ENCODE assay signal across 31 mouse cellular contexts in genomic region chr5:85729613-85730012, GRCm38 (mm10).
"Had no signal": no experiment of that assay in that cellular context is flagged by ENCODE, and none has a peak within 500 bp of the region (broad histone marks: within the 10 kb centered on the region; RNA-seq: fewer than 3 reads in every experiment).

No protein-coding gene starts in this region.

- H3K9me3 ChIP-seq: limb, embryonic 13.5 days; limb, embryonic 15.5 days; liver, embryonic 12.5 days; liver, embryonic 13.5 days; liver, embryonic 15.5 days; lung, embryonic 15.5 days; megakaryocyte, embryonic 14.5 days; midbrain, embryonic 10.5 days; midbrain, embryonic 12.5 days; midbrain, embryonic 13.5 days; midbrain, embryonic 15.5 days; neural tube, embryonic 12.5 days; neural tube, embryonic 13.5 days had no signal

- H3K27me3 ChIP-seq: limb, embryonic 15.5 days; liver, embryonic 12.5 days; liver, embryonic 13.5 days; liver, embryonic 15.5 days; lung, embryonic 15.5 days; megakaryocyte, embryonic 14.5 days; midbrain, embryonic 12.5 days; midbrain, embryonic 13.5 days; midbrain, embryonic 15.5 days; neural tube, embryonic 12.5 days; neural tube, embryonic 13.5 days had no signal

- H3K4me2 ChIP-seq: limb, embryonic 13.5 days; limb, embryonic 15.5 days; liver, embryonic 11.5 days; liver, embryonic 12.5 days; liver, embryonic 13.5 days; liver, embryonic 15.5 days; lung, embryonic 14.5 days; lung, embryonic 15.5 days; midbrain, embryonic 12.5 days; midbrain, embryonic 13.5 days; midbrain, embryonic 15.5 days; neural tube, embryonic 12.5 days; neural tube, embryonic 13.5 days had no signal

- H3K36me3 ChIP-seq: limb, embryonic 13.5 days; limb, embryonic 15.5 days; liver, embryonic 12.5 days; liver, embryonic 13.5 days; liver, embryonic 15.5 days; lung, embryonic 15.5 days; midbrain, embryonic 10.5 days; midbrain, embryonic 12.5 days; midbrain, embryonic 13.5 days; midbrain, embryonic 15.5 days; neural tube, embryonic 12.5 days; neural tube, embryonic 13.5 days had no signal

- H3K9ac ChIP-seq: limb, embryonic 13.5 days; limb, embryonic 15.5 days; liver, embryonic 12.5 days; liver, embryonic 13.5 days; liver, embryonic 14.5 days; liver, embryonic 15.5 days; liver, postnatal 0 days; lung, embryonic 14.5 days; lung, embryonic 15.5 days; midbrain, embryonic 12.5 days; midbrain, embryonic 13.5 days; midbrain, embryonic 15.5 days; neural tube, embryonic 12.5 days; neural tube, embryonic 13.5 days had no signal

- H3K27ac ChIP-seq: left cerebral cortex, adult 2 months; limb, embryonic 13.5 days; limb, embryonic 15.5 days; liver, embryonic 12.5 days; liver, embryonic 13.5 days; liver, embryonic 14.5 days; liver, embryonic 15.5 days; lung, embryonic 15.5 days; macrophage; midbrain, embryonic 10.5 days; midbrain, embryonic 12.5 days; midbrain, embryonic 13.5 days; midbrain, embryonic 15.5 days; neural tube, embryonic 12.5 days; neural tube, embryonic 13.5 days had no signal

- H3K4me3 ChIP-seq: left cerebral cortex, adult 2 months; limb, embryonic 13.5 days; limb, embryonic 15.5 days; liver, embryonic 12.5 days; liver, embryonic 13.5 days; liver, embryonic 15.5 days; lung, embryonic 15.5 days; megakaryocyte, embryonic 14.5 days; midbrain, embryonic 10.5 days; midbrain, embryonic 12.5 days; midbrain, embryonic 13.5 days; midbrain, embryonic 15.5 days; myocyte; neural tube, embryonic 12.5 days; neural tube, embryonic 13.5 days had no signal

- ATAC-seq: liver, embryonic 12.5 days; liver, postnatal 0 days; lung, postnatal 0 days; midbrain, embryonic 13.5 days; midbrain, embryonic 15.5 days; midbrain, embryonic 16.5 days had no signal

- H3K4me1 ChIP-seq: limb, embryonic 13.5 days; limb, embryonic 15.5 days; liver, embryonic 12.5 days; liver, embryonic 13.5 days; liver, embryonic 15.5 days; lung, embryonic 15.5 days; megakaryocyte, embryonic 14.5 days; midbrain, embryonic 13.5 days; midbrain, embryonic 15.5 days; neural tube, embryonic 12.5 days; neural tube, embryonic 13.5 days had no signal

- DNase-seq: left cerebral cortex, postnatal 4 days; liver; liver, embryonic 13.5 days; liver, postnatal 0 days; lung, adult 18-20 months; lung, adult 2 months; lung, embryonic 14.5 days; lung, postnatal 10 days; lung, postnatal 14 days; lung, postnatal 36 days; lung, postnatal 4 days; midbrain, embryonic 14.5 days had no signal
